9 mouse cellular contexts compared by ENCODE assay signal in the genomic region with DNA sequence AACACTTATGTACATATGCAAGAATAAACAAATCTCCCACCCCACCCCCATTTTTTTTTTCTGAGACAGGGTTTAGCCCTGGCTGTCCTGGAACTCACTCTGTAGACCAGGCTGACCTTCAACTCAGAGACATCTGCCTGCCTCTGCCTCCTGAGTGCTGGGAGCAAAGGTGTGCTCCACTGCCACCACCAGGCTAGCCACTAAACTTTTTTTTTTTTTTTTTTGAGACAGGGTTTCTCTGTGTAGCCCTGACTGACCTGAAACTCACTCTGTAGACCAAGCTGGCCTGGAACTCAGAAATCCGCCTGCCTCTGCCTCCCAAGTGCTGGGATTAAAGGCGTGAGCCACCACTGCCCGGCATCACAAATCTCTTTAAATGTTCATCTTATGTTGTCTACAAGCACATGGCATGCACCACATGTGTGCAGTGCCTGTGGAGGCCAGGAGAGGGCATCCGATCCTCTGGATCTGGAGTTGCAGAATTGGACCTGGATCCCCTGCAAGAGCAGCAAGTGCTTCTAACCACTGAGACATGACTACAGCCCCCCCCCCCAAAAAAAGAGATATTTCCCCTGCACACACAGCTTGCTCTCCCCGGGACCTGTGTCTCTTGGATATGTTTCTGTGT. TPM values are rescaled to one million over a fixed set of nuclear protein-coding genes. Genes with fewer than 3 reads are reported as not detected.
DNase-seq lines count a peak whose midpoint lies in the region; ATAC-seq and TF ChIP-seq lines count a peak whose summit lies in the region.
"Had no signal": no experiment of that assay in that cellular context is flagged by ENCODE, and none has a peak within 500 bp of the region (broad histone marks: within the 10 kb centered on the region; RNA-seq: fewer than 3 reads in every experiment).

No protein-coding gene starts in this region.

- peak; percentile 43 for DNase-seq in gastrocnemius, postnatal 14 days
- no peak for DNase-seq in gastrocnemius, postnatal 4 days (ENCODE audit: low spot score in 2 of 2)
- DNase-seq in midbrain, postnatal 0 days (ENCODE audit: low spot score): no peak
- DNase-seq in midbrain, embryonic 11.5 days (ENCODE audit: low spot score, missing footprints): no peak
- DNase-seq in thymus, adult 2 months: no peak
- DNase-seq in hindbrain, embryonic 11.5 days (ENCODE audit: low spot score): no peak

- 99% methylated on average over 5 of the region's 5 CpGs for WGBS in midbrain, postnatal 0 days
- WGBS in midbrain, embryonic 11.5 days: 92% methylated on average over 5 of the region's 5 CpGs
- WGBS in small intestine, adult 2 months: 94% methylated on average over 5 of the region's 5 CpGs
- WGBS in thymus, adult 2 months: over 99% methylated on average over 5 of the region's 5 CpGs
- 93% methylated on average over 5 of the region's 5 CpGs for WGBS in hindbrain, embryonic 11.5 days

- H3K9me3 ChIP-seq in midbrain, postnatal 0 days (ENCODE audit: low read length): no peaks in the 10 kb centered on the region
- H3K9me3 ChIP-seq in midbrain, embryonic 11.5 days (ENCODE audit: control insufficient read depth, low read length): no peaks in the 10 kb centered on the region
- no peaks in the 10 kb centered on the region for H3K9me3 ChIP-seq in hindbrain, embryonic 11.5 days (ENCODE audit: control insufficient read depth, low read length)
- H3K9me3 ChIP-seq: neural tube, embryonic 13.5 days had no signal

- H3K36me3 ChIP-seq in midbrain, postnatal 0 days (ENCODE audit: insufficient read depth, low read length): no peaks in the 10 kb centered on the region
- no peaks in the 10 kb centered on the region for H3K36me3 ChIP-seq in midbrain, embryonic 11.5 days (ENCODE audit: control insufficient read depth, insufficient read depth, low read length)
- H3K36me3 ChIP-seq in small intestine, adult 2 months (ENCODE audit: control insufficient read depth, insufficient read depth, low read length): no peaks in the 10 kb centered on the region
- no peaks in the 10 kb centered on the region for H3K36me3 ChIP-seq in thymus, adult 2 months (ENCODE audit: control insufficient read depth, insufficient read depth, low read length)
- no peaks in the 10 kb centered on the region for H3K36me3 ChIP-seq in hindbrain, embryonic 11.5 days (ENCODE audit: control insufficient read depth, insufficient read depth, low read length)
- H3K36me3 ChIP-seq: neural tube, embryonic 13.5 days had no signal

- no peak overlapping the region for H3K4me2 ChIP-seq in midbrain, postnatal 0 days (ENCODE audit: low read depth, low read length, poor library complexity, severe bottlenecking)
- H3K4me2 ChIP-seq in midbrain, embryonic 11.5 days: no peak overlapping the region
- H3K4me2 ChIP-seq in hindbrain, embryonic 11.5 days (replicated peaks; ENCODE audit: low read depth, low read length): no peak overlapping the region
- H3K4me2 ChIP-seq: neural tube, embryonic 13.5 days had no signal

- H3K27me3 ChIP-seq in midbrain, postnatal 0 days (ENCODE audit: insufficient read depth, low read length): no peaks in the 10 kb centered on the region
- H3K27me3 ChIP-seq in midbrain, embryonic 11.5 days (ENCODE audit: control insufficient read depth, insufficient read depth, low read length): peaks cover 2% of the 10 kb centered on the region
- H3K27me3 ChIP-seq in small intestine, adult 2 months (ENCODE audit: control insufficient read depth, insufficient read depth, low read length): no peaks in the 10 kb centered on the region
- no peaks in the 10 kb centered on the region for H3K27me3 ChIP-seq in thymus, adult 2 months (ENCODE audit: control insufficient read depth, insufficient read depth, low read length)
- no peaks in the 10 kb centered on the region for H3K27me3 ChIP-seq in hindbrain, embryonic 11.5 days (ENCODE audit: control insufficient read depth, insufficient read depth, low read length)

- ATAC-seq in midbrain, postnatal 0 days (ENCODE audit: low FRiP score): no peak
- ATAC-seq in midbrain, embryonic 11.5 days (ENCODE audit: low FRiP score): no peak
- 0 out of 2 replicates have a peak, but pooled peaks have one; percentile 36 for ATAC-seq in erythroblast, adult 5-6 weeks (replicated peaks; ENCODE audit: low FRiP score, poor library complexity, severe bottlenecking)
- no peak for ATAC-seq in hindbrain, embryonic 11.5 days (ENCODE audit: low FRiP score)

- no peak overlapping the region for H3K27ac ChIP-seq in midbrain, postnatal 0 days (ENCODE audit: low read depth, low read length)
- no peak overlapping the region for H3K27ac ChIP-seq in midbrain, embryonic 11.5 days (ENCODE audit: low read depth, low read length)
- H3K27ac ChIP-seq in small intestine, adult 2 months (ENCODE audit: insufficient read depth, low read depth, low read length): no peak overlapping the region
- no peak overlapping the region for H3K27ac ChIP-seq in thymus, adult 2 months (ENCODE audit: control insufficient read depth, insufficient read depth, low read length)
- H3K27ac ChIP-seq in hindbrain, embryonic 11.5 days (ENCODE audit: low read depth, low read length): no peak overlapping the region
- H3K27ac ChIP-seq: neural tube, embryonic 13.5 days had no signal

- H3K4me1 ChIP-seq in midbrain, postnatal 0 days (ENCODE audit: insufficient read depth, low read length): peaks cover 6% of the 10 kb centered on the region; the same call in 1 of the 2 replicates
- peaks cover 11% of the 10 kb centered on the region for H3K4me1 ChIP-seq in midbrain, embryonic 11.5 days (ENCODE audit: control insufficient read depth, insufficient read depth, low read length)
- peaks cover 24% of the 10 kb centered on the region; the same call in 1 of the 2 replicates for H3K4me1 ChIP-seq in small intestine, adult 2 months (ENCODE audit: control insufficient read depth, insufficient read depth, insufficient read length, low read length)
- H3K4me1 ChIP-seq in thymus, adult 2 months (replicated peaks; ENCODE audit: control insufficient read depth, insufficient read depth, low read length): peaks cover 26% of the 10 kb centered on the region
- peaks cover 7% of the 10 kb centered on the region; the same call in 1 of the 2 replicates for H3K4me1 ChIP-seq in hindbrain, embryonic 11.5 days (replicated peaks; ENCODE audit: control insufficient read depth, insufficient read depth, low read length)

- H3K9ac ChIP-seq in midbrain, postnatal 0 days (replicated peaks; ENCODE audit: low read length, poor library complexity, severe bottlenecking): no peak overlapping the region
- H3K9ac ChIP-seq in midbrain, embryonic 11.5 days (ENCODE audit: low read length): no peak overlapping the region
- H3K9ac ChIP-seq in hindbrain, embryonic 11.5 days (ENCODE audit: low read depth, low read length): no peak overlapping the region
- H3K9ac ChIP-seq: neural tube, embryonic 13.5 days had no signal

- TF ChIP-seq POLR2A in small intestine, adult 2 months (IDR thresholded peaks at IDR 0.05; ENCODE audit: low read depth, low read length): no peak
- TF ChIP-seq POLR2A in thymus, adult 2 months (IDR thresholded peaks at IDR 0.05; ENCODE audit: control insufficient read depth, extremely low read depth, insufficient read depth, low read length, poor library complexity): no peak

- peak; percentile 60 for TF ChIP-seq CTCF in midbrain, postnatal 0 days (IDR thresholded peaks at IDR 0.05)
- peak; percentile 29; the same call in 1 of the 2 replicates for TF ChIP-seq CTCF in small intestine, adult 2 months (IDR thresholded peaks at IDR 0.05; ENCODE audit: extremely low read depth, insufficient read length, insufficient replicate concordance, low read depth, low read length)
- no peak for TF ChIP-seq CTCF in thymus, adult 2 months (IDR thresholded peaks at IDR 0.05; ENCODE audit: borderline replicate concordance, control insufficient read depth, extremely low read depth, insufficient read depth, low read length, poor library complexity)

- H3K4me3 ChIP-seq in midbrain, postnatal 0 days (ENCODE audit: low read depth, low read length): no peak overlapping the region
- no peak overlapping the region for H3K4me3 ChIP-seq in midbrain, embryonic 11.5 days (ENCODE audit: low read depth, low read length)
- no peak overlapping the region for H3K4me3 ChIP-seq in small intestine, adult 2 months (ENCODE audit: low read depth, low read length)
- H3K4me3 ChIP-seq in thymus, adult 2 months (ENCODE audit: control insufficient read depth, insufficient read depth, low read length): no peak overlapping the region
- H3K4me3 ChIP-seq in hindbrain, embryonic 11.5 days (ENCODE audit: low read depth, low read length): no peak overlapping the region
- H3K4me3 ChIP-seq: neural tube, embryonic 13.5 days had no signal

- intact Hi-C loops in gastrocnemius, postnatal 14 days (cut with DNase I; ENCODE audit: low total_unique reads): no loop called here

RNA-seq across cellular contexts. Expression of gene Ece1, which starts 48.5 kb away (rescaled TPM):
- 10 to 100 TPM; 50.0 to 57.7 TPM for total RNA-seq in gastrocnemius, postnatal 14 days (2021)
- total RNA-seq in gastrocnemius, postnatal 4 days (2021): 10 to 100 TPM; 64.1 to 73.4 TPM
- 36.3 and 51.9 TPM in 2 replicates for total RNA-seq in midbrain, postnatal 0 days (2014; rRNA removed)
- 23.2 and 23.7 TPM in 2 replicates for polyA plus RNA-seq in midbrain, postnatal 0 days (2015; fragmentation: Nextera tagmentation; extraction: Ambion mirVana)
- polyA plus RNA-seq in midbrain, embryonic 11.5 days (2014; fragmentation: Nextera tagmentation; extraction: Ambion mirVana): 26.6 and 27.5 TPM in 2 replicates
- total RNA-seq in erythroblast, adult 5-6 weeks (2015; ENCODE audit: low replicate concordance): 2.3 and 3.1 TPM in 2 replicates
- total RNA-seq in erythroblast, adult 5-6 weeks (2017; ENCODE audit: low replicate concordance): 0.68 and 2.1 TPM in 2 replicates
- 27.9 and 37.7 TPM in 2 replicates for polyA plus RNA-seq in small intestine, adult 2 months (2012; rRNA removed)
- polyA plus RNA-seq in thymus, adult 2 months (2012; rRNA removed): 27.3 and 28.9 TPM in 2 replicates
- polyA plus RNA-seq in hindbrain, embryonic 11.5 days (2014; fragmentation: Nextera tagmentation; extraction: Ambion mirVana): 25.1 and 29.2 TPM in 2 replicates
